Mouse (Mus musculus): Measurements from ENCODE around the gene Gsg1l.

Gene Gsg1l

DNA sequence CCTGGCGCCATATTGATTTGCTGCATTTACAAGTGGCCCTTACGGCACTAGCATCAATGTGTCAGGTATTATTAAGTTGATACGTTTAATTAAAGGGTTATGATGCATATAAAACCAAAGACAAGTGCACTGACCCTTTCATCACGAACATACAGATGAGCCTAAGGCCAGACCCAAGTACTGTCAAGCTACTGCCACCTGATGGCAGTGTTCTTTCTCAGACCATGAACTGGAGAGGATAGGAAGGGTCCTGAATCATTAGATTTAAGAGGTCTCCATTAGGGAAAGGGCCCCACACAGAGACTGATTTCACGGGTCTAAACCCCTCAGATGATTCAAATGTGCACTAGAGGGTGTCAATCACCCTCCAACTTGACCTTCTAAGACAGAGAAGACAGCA, 55.6 kb downstream of the Gsg1l start:
- no peak for DNase-seq

DNA sequence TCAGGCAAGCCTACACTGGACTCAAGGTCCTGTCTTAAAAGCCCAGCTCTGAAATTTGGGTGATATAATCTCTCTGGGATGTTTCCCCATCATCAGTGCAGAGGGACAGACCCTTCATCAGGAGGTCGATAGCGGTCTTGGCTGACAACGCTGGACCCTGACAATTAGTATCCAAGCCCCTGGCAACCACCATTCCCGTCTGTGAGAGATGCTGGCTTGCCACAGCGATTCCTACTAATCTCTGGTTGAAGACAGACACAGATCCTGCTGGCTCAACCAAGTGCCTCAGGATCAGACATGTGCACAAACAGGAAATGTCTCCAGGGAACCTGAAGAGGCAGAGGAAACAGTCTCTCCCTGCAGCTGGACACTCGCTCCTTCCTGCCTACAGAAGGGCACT, 62.2 kb downstream of the Gsg1l start:
- DNase-seq: no peak

DNA sequence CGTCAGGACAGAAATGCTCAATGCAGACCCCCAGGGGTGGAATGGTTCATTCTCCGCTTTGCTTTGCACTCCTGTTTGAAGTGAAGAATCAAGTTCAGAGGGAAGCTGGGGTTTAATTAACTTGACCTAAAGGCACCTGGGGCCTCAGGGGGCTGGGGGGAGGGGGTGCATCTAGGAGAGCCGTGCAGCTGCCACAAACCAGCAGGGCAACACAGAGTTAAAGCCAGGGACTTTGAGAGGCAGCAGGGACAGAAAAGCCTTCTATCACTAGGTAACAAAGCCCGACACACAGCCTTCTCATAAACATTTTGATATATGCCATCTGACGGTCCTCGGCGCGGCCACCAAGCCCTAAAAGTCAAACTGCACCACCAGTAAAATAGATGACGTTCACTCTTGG, 62.9 kb downstream of the Gsg1l start:
- DNase-seq: no peak

DNA sequence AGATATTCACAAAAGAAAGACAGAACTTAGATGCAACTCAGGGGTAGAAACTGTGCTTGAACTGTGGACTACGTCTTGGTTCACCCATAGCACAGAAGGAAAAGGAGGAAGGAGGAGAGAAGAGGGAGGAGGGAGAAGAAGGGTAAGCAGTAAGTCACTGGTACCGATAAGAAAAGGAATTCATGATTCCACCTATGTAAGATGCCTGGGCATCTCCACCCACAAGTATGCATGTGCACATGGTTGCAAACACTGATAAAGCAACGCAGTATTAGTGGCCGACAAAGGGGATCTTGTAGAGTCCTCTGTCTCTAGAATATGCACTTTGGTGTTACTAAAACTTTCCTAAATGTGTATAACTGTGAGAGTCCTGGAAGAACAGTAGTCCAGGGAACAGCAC, 64.8 kb downstream of the Gsg1l start:
- no peak for DNase-seq

DNA sequence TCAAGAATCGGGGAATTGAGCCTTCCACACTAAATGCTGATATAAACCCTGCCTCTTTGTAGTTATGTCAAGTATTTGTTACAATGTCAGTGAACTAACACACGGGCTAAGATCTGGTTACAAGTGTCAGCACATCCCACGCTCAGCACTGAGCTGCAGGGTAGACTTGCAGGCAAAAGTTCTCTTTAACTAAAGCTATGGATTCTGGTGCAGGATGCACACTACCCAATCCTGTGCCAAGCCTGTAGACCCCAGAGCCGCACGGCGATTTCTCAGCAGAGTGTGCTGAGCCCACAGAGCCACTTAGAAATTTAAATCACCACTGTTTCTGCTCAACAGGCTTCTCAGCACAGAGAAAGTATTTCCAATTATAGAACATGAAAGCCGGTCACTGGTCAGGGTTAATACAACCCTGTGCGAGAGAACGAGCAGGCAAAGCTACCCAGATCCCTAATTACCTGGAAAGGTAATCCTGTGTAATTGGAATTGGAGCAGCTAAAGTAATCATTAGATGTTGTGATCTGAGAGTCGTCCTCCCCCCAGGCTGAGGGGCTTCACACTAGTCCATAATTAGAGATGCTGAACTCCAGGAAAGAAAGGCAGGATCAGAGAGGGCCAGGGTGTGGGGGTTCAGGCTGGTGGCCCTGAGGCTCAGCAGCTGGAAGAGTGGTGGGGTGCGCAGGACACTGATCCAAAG, 69.7 kb downstream of the Gsg1l start:
- no peak for DNase-seq

DNA sequence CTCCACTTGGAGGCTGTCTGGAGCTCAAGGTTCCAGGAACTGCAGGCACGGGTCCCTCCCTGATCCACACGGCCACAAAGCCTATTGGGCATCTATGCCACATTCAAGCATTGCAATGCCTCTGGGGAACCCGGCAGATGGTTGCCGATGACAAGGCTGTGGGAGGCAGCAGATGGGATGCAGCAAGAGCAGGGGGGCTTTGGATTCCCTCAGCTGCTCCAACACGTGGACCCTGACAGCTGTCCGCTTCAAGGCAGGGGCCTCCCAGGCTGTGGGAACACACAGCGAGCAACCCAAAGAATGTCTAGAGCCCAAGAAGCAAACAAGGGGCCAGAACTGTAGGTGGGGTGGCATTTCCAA, 73.4 kb downstream of the Gsg1l start:
- DNase-seq: no peak

DNA sequence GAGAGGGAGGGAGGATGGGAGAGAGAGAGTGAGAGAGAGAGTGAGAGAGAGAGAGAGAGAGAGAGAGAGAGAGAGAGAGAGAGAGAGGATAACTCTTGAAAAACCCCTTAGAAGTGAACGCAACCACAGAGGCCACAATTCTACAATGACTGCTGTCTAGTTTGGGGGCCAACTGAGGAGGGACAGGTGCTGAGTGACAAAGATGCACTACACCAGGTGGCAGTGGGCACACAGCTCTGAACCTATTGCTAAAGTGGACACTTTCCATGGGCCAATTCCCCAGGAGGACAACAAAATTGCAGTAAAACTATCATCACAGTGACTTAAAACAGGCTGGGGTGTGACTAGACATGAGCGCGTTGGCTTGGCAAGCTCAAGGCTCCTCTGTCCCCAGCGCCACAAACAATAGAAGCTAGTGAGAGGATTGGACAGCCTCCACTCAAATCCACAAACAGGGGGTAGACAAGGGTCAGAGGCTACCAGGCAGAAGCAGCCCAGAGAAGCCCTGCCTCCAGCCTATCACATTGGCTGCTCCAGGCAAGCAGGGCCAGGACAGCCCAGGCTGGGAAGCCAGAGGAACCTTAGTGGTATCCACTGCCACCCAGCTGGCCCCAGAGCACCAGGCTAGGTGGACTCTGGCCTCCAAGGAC, 73.9 kb downstream of the Gsg1l start:
- no peak for DNase-seq

DNA sequence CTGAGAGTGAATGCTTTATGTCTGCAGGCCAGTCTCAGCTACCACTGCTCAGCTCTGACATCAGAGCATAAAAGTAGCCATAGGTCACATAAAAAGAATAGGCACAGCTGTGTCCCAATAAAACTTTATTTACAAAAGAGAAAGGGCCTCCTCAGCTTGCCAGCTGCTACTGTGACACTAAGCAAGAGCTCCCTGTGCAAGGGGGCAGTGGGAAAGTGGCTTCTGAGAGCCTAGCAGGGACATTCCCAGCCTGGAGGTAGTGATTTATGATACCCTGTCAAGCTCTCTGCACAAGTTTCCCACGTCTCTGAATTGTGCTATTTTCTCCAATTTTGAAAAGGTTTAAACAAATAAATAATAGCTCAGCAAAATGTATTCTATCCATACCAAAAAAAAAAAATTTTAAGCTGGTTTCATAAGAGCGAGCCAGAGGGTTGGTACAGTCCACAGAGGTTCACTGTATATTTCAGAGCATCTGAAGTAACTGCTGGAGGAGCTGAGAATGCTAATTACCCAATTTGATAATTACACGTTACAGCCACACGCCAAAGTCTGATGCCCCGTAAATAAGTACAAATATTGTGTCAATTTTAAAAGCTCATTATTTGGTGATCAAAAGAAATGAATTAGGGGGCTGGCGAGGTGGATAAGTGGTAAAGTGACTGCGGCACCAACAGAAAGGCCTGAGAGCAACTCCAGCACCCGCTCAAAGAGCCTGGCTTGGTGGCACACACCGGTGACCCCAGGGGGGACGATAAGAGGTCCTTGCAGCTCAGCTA, 74.9 kb downstream of the Gsg1l start:
- DNase-seq: no peak

DNA sequence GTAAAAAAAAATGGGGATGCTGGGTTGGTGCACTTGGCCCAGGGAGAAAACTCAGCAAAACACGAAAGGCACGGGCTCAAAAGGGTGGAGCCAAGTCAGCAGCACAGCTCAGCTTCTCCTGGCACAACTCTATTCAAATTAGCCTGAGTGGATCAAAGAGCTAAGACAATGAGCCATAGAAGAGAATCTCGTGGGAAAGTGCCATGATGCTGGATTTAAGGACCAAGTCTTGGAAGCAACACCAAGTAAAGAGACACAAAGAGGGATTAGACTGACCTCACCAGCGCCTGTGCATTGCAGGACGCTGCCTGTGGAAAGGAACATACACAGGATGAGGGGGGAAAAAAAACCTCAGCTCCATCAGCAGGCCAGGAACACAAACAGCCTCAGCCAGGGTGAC, 76.9 kb downstream of the Gsg1l start:
- no peak for DNase-seq

DNA sequence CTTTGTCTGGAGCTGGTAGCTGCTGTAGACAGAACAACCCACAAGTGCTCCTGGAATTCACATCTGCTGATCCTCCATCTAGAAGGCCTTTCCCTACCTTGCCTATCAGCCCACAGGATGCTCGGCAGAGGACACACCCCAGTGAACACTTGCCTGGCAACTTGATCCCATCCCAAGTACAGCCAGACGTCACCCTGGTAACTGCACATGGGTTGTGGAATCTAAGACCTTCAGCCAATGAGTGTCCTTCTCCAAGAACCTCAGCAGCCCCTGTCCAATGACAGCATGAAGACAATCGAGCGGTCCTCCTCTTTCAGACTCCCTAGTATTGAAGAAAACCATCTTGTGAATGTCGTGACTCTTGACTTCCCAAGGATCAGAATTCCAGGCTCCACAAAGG, 80.5 kb downstream of the Gsg1l start:
- no peak for DNase-seq

DNA sequence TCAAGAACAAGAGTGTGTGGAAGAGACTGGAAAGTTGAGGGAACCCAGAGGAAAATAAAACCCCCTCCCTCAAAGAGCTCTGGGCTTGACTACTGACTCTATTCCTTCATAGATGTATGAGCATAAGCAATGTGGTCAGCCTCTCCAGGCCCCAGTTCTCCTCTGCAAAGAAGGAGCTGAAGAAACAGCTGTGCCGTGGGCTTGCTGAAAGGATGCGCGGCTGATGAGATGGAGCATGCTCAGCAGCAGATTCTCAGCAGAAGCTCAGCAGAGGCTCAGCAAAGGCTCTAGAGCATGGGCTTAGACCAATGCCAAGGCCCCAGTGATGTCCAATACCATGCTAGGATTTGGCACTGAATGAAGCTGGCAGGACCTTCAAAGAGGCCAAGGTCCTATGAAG, 82.3 kb downstream of the Gsg1l start:
- no peak for DNase-seq

DNA sequence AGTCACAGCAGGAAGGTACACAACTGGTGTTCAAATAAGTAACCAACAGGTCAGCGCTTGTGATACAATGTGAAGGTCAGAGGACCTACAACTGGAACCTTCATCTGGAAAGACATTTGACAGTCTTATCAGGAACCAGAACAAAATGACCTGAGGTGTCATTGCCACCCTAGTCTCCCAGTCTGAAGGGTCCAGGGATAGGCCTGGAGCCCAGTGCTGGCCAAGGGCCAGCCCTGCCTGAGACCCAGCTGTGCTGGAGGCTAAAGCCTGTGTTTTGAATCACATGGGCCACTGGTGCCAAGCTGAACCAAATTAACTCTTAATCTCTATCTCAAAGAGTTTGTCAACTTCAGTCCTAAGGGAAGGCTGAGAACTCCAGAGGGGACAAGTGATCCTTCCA, 86.1 kb downstream of the Gsg1l start:
- peak; percentile 98 for DNase-seq

DNA sequence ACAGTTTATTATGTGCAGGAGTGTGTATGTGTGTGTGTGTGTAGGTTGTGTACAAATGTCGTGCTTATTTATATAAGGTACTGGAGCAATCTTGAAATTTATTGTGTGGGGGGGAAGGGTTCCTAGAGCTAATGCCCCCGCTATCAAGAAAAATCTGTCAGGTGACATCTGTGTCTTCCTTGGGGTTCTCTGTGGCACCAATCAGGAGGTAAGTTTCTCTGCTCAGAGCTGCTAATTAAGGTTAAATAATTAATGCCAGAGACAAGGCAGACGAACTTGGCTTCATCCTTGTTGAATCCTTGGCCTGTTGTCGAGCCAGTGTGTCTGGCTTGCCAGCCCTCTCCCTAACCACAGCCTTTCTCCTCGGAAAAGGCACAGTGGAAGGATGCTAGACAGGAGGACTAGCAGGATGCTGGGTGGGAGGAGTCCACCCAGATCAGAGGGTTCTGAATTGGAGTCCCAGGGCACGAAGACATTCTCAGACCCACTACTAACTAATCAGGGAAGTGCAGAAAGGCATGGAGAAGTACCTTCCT, 89.8 kb downstream of the Gsg1l start:
- DNase-seq: no peak

DNA sequence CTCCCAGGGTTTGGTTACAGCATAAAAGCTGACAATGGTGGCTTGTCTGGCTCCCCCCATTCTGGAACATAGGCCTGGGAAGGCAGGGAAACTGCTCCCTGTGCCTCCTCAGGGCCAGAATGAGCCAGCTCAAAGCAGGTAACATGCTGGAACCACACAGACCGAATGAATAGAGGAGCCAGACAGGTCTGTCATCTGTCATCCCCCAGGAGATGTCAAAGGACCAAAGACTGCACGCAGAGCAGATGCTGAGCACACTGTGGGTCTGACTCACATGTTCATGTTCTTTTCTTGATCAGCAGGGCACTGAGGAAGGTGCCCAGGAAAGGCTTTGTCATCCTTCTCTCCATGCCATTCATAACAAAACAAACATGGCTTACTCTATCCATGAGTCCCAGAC, 90.4 kb downstream of the Gsg1l start:
- no peak for DNase-seq

DNA sequence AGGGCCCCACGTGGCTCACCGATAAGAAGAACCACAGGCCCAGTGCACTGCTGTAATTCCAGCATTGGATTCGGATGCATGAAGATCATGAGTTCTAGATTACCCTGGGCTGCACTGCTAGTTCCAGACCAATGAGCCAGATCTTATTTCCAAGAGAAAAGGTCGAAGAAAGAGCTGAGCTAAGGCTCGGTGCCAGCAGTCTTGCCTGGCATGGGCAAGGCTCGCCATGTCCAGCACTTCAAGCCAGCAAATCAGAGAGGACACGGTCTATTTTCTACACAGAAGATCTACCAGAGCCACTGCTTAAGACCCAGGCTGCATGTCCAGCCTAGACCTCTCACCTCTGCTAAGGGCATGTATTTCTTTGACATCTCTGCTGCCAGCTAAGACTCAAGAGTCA, 92.2 kb downstream of the Gsg1l start:
- DNase-seq: no peak

DNA sequence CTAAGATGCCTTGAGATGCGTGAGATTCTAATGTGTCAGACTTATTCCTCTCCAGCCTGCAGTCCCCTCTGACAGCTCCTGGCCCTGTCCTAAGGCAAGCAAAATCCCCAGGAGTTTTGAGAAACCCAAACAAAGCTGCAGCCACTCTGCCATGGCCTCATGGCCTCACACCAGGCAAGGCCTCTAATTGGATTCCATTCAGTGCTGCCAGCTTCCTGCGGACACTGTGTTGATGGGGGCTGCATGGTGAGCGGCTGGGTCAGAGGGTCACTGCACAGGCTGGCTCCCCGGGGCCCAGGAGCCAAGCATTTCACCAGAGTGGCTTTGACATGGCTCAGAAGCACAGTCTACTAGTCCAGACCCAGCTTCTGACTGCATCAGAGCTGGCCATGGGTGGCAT, 92.7 kb downstream of the Gsg1l start:
- DNase-seq: no peak

DNA sequence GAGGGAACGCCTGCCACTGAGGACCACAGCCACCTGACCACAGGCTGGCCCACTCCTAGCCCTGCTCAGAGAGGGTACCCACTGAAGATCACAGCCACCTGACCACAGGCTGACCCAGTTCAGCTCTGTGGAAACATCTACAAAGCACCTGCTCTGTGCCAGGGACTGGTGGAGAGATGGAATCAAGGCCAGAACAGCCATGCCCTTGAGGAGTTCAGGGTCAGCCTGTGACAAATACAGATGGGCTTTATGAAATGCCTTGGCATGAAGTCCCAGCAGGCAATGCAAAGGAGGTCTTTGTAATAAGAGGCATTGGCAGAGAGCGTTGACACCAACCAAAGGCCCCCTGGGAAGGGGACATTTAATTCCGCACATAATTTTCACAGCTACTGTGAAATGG, 93.9 kb downstream of the Gsg1l start:
- no peak for DNase-seq

DNA sequence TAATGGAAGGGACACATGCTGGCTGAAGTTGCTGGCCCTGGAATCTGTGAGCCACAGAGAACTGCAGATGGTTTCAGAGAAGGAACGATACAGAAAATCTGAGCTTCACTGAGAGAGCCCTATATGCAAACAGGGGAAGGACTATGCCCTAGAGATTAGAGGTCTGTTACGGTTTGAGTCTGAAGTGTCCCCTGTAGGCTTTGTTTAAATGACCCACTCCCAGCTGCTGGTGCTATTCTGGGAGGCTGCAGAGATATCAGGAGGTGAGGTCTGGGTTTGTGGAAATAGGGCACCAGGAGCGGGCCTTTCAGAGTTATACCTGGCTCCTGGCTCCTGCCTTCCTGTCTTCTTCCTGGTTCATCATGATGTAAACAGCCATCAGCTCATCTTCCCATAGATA, 95.1 kb downstream of the Gsg1l start:
- DNase-seq: no peak

DNA sequence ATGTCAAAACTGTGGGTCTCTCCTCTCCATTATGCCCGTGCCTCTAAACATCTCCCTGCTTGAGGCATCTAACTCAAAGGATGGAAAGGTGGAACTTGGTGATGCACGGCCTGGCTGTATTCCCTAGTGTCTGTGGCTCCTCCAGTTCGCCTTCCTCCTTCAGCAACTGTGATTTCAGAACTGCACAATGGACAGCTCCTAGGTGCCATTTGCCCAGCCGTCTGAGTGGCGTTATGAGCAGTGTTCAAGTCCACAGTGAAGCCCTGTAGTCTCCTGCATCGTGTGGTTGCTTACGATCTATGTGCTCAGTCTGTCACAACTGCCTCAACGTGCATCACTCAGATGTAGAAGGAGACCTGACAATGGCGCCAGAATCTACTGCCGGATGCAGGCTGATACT, 96.6 kb downstream of the Gsg1l start:
- DNase-seq: no peak

DNA sequence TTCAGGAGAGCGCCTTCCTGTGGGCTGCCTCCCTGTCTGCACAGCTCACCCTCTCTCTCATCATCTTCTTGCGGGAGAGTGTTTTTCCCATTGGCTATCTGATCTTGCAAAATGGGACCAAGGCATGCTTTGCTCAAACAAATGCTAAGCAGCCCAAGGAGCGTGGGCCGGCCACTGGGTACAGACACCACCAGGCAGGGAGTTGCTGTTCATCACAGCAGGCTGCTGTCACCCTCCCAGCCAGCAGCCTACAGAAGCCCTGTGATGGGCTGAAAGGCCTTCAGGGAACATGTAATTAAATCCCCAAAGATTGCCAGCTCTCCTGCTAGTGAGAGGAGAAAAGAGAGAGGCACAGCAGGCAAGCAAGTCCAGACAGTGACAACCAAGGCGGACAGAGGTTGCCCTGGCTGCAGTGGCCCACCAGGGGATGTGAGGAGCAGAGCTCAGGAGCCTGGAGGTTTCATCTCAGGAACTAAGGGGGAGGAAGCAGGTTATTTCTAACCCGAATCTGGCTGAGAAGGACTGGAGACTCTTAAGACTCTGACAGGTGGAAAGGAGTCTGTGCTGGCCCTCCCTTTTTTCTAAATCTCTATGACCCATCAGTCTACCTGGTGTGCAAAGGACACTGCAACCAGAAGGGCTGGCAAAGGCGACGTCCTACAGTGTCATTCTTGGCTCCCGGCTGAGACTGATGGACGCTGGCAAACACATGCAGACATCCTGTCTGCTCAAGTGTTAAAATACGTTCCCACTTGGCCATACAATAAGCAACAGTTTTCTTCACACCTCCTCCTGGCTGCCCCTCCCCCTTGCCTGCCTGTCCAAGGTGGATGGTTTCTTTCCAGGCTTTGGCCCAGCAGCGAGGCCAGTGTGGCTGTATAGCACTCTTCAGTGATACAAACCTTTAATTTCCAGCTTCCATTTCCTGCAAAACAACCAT, 98.0 kb downstream of the Gsg1l start:
- no peak for DNase-seq

DNA sequence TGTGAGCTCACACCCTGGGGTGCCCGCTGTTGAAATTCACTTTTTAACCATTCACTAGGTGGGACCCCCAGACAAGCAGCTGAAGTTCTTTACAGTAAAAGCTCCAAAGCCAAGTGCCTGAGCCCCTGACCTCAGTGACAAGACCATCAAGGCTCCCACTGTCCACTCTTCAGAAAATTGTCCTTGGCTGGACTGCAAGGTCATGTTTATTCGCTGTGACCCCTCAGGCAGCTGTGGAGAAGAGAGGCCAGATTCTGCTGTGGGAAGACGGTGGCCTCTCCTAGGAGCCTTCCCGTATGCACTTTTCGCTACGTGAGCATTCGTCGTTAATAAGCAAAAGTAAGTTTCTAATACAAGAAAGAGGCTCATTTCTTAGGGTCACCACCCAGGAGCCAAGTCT, 102.6 kb downstream of the Gsg1l start:
- no peak for DNase-seq

DNA sequence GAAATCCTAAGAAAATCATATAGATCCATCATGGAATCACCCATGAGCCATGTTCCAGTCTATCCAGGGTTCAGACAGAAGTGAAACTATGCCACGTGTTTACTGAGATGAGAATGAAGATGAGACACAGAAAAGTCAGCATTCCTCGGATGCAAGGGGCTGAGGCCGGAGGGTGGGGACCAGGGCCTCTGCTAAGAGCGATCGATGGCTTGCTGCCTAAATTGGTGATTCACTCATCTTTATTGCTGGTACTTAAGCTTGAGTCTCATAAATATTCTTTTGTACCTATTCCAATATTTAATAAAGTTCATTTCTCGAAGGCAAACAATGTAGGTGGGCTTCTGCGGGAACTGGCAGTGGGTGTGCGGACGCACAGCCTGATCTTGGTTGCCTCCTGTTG, 105.5 kb downstream of the Gsg1l start:
- DNase-seq: no peak

DNA sequence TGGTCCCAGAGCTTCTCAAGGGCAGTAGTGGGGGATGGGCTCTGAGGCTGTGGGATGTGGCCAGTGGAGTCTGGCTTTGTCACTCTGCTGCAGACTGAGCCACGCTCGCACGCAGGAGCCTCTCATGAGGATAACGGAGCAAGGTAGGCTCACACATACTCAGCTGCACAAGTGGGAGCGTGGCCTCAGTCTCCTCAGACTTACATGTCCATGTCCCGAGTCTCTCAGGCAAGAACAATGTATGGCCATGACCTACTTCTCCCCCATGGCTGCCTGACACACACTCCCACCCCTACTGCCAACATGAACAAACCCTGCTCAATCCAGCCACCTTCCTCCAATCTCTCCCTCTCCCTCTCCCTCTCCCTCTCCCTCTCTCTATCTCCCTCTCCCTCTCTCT, 106.8 kb downstream of the Gsg1l start:
- DNase-seq: no peak

Measured in heart, adult 11 months (tissue).